Mouse (Mus musculus) cerebellum, adult 9-11 months (tissue): ENCODE results near the gene Snx4.

Source experiments
- DNase-seq: peaks from one replicate; pipeline ENCODE4 v3.0.0; 2022

The Snx4 gene

DNA sequence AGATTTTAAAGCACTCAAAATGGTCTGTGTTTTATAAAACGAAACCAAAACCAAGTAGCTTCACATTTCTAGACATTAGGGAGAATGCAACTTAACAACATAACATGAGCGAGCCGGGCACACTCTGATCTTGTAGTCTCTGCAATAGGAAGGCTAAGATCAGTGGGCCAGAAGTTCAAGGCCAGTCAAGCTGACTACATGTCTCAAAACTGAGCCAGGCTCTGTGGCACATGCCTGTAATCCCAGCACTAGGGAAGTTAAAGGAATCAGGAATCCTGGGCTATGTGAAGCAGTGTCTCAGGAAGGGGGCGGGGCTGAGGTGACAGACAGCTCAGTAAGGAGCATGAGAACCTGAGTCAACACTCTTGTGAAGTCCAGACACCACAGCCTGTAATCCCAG lies 93.6 kb downstream of the Snx4 start:
- no peak for DNase-seq

DNA sequence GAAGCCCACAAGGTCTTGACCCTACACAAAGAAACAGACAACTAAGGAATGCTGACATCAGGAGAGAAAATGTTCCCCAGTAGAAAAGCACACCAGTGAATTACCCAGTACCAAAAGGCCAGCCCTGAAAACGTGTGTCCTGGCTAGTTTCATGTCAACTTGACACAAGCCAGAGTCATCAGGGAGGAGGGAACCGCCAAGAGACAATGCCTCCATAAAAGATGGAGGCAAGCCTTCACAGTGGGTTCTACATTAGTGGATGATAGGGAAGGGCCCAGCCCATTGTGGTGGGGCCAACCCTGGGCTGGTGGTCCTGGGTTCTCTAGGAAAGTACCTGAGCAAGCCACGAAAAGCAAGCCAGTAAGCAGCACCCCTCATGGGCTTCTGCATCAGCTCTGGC lies 95.1 kb downstream of the Snx4 start:
- DNase-seq, result no peak

DNA sequence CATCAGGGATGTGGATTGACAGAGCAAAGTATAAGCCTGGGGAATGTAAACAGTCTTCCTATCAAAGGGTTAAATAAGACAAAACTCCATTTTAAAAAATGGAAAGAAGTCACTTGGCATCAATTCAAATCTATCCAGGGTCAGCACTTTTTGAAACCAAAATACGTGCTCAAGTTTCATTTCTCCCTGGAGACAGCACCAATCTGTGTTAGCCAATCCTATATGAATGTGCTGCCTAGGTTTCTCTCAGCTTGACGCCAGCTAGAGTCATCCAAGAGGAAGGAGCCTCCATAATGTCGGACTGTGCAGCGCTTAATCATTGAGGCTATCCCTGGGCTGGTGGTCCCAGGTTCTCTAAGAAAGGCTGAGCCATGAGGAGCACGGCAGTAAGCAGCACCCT lies 95.9 kb downstream of the Snx4 start:
- no peak for DNase-seq
